Mouse (Mus musculus) ES-Bruce4 (cell line): ENCODE data around the gene Kbtbd12.

ENCODE experiments used
- CTCF ChIP-seq: IDR thresholded peaks from one replicate; pipeline ENCODE4 v1.8.1; 2011; ENCODE audit warnings: low read depth, low read length
- POLR2A ChIP-seq: IDR thresholded peaks from one replicate; pipeline ENCODE4 v1.8.1; 2011; ENCODE audit warnings: low read length; ENCODE audit not compliant: insufficient read depth

DNA sequence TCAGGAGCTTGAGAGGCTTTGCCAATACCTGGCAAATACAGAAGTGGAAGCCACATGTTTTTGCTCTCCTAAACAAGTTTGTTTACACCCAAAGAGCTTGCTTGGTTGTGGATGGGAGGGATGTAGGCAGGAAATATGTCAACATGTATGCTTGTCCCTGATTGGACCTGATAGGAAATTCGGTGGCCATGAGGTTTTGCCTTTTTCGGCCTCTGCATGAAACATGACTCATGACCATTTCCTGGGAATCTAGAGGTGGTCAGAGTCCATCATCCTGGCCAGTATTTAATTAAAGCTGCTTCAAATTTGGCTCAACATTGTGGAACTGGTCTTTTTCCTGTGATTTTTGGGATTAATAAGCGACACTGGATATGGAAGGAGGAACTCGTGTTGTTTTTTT, 53.8 kb downstream of the Kbtbd12 start:
- TF ChIP-seq CTCF: no peak
- no peak for TF ChIP-seq POLR2A
